Mouse (Mus musculus) megakaryocyte progenitor cell, adult 5-6 weeks (primary cell): ENCODE data around the gene Enkur. TPM values are rescaled to one million over a fixed set of nuclear protein-coding genes. Genes with fewer than 3 reads are reported as not detected.
A peak's percentile ranks its signal among the peaks of the same experiment; 100 is the strongest.

ENCODE experiments used
- ATAC-seq: replicated peaks from 2 replicates; pipeline ENCODE4 v1.8.0; 2016; ENCODE audit warnings: mild to moderate bottlenecking, moderate TSS enrichment, inconsistent platforms; ENCODE audit not compliant: poor library complexity
- total RNA-seq, 2 experiments: library from RNA; stranded (forward) in 1 of 2; stranded (reverse) in 1 of 2; fragments of 157-497, 149-512 nt in 1 of 2; fragments of 200-1000 nt in 1 of 2; gene quantifications; 2 replicates each; pipeline versions ENCODE4 v1.2.3 to v1.2.4; 2015 to 2017

Enkur gene
- total RNA-seq, 2 experiments from 2014 or later, result 2.3 to 3.1 TPM

DNA sequence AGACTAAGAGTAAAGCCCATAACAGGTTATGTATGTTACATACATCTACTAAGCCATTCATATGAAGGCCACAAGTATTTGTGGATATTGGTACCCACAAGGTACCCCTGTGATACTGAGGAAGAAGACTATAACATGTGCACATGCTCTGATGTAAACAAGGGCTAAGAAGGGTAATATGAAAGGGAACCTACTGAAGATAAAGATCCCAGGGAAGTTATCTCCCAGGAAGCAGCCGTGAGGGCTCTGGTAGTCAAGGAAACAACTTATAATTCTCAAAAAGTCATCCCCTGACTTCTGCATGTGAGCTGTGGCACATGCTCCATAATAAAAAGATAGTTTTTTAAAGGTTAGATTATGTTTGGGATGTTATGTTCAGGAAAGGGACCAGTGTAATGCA lies 13.9 kb downstream of the Enkur start:
- ATAC-seq, result no peak

DNA sequence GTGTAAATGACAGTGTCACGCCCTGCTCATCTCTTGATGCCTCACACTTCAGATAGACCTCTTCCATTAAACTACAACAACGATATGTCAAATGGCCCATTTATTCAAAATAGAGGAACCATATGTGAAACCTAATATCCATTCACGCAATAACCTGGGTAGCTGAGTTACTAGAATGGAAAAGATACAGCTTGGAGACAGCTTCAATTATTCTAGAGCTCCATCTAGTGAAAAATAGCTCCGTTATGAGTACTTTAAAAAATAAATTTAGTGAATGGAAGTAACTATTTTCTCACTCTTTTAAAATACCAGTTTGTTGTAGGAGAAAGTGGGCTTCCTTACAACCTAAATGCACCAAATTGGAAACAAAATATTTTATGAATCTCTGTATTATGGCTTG lies 16.6 kb downstream of the Enkur start:
- ATAC-seq, result no peak

DNA sequence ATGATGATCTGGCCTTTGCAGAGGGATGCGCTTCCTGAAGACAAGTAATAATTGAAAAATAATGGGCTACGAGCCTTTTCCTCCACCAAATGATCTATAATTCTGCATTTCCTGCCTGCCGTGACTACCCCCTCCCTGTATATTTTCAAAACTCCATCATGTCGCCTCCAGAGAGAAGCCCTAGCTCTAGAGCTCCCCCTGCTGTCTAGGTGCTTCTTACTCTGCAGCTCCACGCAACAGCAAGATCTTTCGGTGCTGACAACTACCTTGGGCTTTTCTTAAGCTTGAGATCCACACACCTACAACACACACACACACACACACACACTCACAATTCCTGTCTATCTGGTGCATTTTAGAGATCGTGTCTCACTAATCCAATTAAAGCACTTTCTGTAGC lies 17.6 kb downstream of the Enkur start:
- peak; percentile 71 for ATAC-seq

DNA sequence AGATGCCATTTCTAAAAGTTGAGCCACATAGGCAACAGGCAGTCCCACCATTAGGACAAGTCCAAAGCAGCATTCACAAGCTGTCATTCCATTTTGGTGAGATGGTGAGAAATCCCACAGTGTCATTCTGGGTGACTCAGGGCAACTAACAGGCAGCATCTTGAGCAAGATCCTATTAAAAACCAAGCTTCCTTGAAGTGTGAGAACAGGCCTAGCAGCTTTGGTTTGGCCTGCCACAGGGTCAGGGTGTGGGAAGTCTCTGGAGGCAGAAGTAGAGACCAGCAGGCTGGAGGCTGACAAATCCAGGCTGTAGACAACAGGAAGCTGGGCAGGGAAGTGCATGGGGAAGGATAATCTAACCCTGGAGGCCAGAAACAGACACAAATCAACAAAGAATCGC lies 22.4 kb downstream of the Enkur start:
- peak; percentile 76 for ATAC-seq

DNA sequence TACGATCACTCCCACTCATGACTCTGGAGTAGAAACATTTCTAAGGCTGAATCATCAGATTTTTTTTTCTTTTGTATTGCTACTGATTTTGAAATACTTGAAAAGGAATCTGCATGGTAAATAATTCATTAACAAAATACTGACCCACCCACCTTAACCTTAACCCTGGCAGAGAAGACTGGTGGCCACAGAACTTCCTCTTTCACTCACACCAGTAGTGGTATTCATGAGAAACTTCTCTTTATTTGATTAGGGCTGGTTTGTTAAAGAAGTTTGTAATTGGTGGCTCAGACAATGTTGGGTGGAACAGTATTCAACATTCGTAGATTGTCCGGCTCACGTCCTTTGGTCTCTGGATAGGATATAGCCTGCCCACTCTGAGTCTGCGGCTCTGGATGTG lies 26.0 kb downstream of the Enkur start:
- ATAC-seq, result peak; percentile 80

DNA sequence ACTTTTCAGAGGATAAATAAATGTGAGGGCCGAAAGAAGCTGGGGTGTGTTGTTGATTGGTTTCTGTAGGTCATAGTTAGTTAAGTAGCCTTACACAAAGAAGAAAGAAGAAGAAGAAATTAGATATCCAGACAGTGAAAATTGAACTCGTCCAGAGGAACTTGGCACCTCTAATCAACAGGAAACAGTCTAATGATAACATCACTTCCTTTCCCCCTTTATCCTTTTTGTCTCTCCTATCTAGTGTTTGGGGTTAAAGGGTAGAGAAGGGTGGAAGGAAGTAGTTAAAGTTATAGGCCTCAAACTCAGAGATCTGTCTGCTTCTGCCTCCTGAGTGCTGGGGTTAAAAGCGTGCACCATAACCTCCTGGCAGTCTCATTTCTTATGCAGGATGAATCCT lies 32.4 kb downstream of the Enkur start:
- ATAC-seq, result no peak

DNA sequence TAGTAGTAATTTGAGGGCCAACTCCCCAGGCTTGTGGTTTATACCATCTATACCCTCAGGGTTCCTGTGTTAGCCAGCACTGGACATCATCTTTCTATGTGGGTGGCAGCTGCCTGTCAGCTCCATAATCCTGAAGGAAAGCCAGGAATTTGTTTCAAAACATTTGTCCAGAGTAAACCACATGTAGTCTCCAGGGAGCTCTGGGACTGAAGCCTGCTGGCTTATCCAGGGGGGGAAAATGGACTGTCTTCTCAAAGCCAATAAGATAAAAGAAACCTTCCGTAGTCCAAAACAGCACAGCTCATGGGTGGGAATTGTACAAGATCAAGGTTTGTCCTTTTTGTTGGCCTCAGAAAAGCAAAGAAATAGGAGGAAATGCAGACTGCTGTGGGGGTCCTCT lies 37.2 kb downstream of the Enkur start:
- ATAC-seq, result no peak

DNA sequence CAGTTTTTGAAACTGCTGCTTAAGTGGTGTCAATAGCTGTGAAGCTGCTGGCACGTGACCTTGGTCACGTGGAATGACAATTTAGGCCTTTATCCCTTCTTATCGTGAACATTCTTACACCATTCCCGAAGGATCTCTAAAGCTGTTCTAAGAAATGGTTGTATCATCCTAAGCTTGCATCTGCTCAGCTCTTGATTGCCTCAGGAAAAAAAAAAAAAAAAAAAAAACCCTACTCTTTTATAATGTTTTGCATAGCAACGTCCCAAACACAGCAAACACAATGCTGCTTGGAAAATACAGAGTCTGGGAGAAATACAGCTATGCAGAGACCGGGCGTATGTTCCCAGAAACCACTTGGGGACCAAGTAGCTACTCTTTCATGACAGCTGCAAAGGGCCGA lies 40.9 kb downstream of the Enkur start:
- ATAC-seq, result no peak

DNA sequence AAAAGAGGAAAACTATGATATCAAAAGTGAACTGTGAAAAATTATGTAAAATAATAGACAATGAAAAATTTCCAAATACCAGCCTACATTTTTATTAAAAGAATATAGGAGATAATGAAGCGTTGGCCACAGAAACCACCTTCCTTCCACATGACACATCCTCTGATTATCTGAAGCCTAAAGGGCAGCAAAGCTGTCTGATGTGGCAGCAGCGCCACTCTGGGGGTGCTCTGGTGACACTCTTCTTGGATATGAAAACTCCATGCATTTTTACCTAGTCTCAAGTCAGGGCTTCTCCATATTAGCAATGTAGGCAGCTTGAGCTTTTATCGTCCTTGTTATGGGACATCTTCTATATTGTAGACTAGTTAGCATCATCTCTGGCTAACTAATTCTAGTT lies 51.7 kb downstream of the Enkur start:
- ATAC-seq, result peak; percentile 54; the same call in 1 of the 2 replicates

DNA sequence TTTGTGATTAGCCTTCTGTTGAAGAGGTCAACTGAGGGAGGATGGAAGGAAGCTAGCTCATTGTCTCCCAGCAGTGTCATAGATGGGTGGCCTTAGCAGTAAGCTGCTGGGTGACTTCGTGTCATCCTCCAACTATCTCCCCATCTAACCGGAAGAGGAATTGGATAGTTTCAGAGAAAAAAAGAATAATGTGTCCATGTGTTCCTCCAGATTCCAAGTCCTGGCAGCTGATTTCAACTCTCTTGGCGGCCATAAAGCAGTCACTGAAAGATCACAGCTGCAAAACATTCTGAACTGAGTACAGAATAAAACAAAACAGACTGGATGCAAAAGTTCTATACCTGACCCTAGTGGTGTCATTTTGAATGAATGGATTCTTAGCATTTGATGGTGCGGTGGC lies 58.0 kb downstream of the Enkur start:
- no peak for ATAC-seq

DNA sequence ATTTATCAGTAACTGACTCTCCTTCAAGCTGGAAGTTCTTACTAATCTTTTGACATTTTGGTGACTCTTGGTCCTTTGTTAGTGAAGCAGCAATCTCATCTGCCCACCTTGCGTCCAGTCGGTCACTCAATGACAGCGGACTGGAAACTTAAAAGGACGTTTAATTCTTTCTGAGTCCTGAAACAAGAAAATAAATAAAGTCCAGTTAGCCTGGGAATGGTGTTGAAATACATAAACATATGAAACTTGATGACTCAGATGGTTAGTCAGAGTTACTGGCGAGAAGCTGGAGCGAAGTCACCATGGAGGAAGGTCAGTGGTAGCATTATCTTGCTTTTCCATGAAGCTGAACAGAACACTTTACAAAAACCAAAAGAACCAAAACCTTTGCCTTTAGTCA lies 58.7 kb downstream of the Enkur start:
- no peak for ATAC-seq

DNA sequence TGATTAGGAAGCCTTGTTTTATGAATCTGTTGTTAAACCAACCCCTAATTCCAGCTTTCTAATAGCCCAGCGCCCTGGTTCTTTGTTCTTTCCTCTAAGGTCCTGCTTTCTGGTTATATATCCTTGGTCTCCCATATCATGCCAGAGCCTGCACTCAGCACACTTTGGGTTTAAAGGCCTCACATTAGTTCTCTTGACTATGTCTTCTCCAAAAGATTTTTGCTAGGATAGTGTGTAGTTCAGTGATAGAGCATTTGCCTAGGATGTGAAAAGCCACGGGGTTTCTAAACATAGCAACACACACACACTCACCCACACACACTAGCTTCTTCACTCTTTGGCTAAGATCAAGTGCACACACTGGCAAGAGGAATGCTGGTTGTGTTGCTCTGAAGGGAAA lies 62.5 kb downstream of the Enkur start:
- ATAC-seq, result no peak

DNA sequence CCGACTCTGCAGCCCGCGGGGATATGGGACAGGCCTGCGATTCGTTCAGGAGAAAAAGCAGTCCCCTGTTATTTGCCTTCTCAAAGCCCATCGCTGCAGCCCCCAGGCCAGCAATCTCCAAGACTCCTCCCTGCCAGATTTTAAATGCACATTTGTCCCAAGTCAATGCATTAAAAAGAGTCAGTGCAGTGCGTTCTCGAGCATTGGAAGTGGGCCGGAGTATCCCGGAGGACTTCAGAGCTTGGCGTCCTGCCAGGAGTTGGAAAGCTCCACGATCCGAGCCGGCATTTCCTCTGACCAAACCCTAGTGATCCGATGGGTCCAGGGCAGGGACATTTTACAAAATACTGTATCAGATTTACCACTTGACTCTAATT lies 63.0 kb downstream of the Enkur start:
- ATAC-seq, result no peak

DNA sequence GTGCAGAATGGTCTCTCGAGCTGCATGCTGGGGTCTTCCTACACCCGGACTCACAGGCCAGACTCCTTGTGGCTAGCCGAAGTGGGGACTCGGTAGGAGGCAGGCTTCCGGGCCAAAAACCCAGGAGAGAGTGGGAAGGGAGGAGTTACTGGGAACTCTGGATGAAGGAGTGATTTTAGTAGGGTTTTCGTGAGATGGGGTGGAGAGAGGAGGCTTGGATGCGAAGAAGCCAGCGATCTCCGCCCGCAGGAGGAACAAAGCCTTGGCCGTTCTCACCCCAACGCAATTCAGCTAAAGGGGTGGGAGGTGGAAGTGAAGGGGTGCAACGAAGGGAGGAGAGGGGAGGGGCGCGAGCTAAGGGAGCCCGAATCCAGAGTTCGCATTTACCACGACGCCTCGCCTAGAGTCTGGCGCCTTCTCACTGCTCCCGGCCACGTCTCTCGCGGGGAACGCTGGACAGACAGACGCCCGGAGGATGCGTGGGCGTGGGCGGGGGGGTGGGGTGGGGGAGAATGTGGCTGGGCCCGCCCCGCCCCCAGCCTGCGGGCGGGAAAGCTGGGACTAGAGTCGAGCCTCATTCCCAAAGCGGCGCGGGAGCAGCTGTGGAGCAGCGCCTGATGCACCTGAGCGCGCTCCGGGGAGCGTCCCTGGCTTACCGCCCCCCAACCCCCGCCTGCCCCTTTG lies 63.5 kb downstream of the Enkur start:
- ATAC-seq, result peak; percentile 84

DNA sequence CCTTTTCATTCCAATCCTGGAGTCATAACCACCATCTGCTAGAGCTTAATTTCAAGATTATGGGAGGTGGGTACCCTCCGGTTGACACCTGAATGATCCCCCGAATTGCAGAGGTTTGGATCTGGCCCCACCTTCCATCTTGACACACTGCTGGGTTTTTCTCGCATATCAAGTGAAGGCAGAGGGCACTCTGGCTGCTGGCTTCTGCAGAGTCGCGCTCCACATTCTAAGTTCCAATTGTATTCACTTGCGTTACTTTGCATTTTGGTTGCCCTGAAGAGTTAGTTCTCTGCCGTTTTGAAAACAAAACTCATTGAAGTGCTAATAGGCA lies 64.0 kb downstream of the Enkur start:
- ATAC-seq, result peak; percentile 19

Other genes with a start within 250 kb of the Enkur start
- gene Arhgap21, start 236.5 kb downstream of the Enkur start, total RNA-seq (2015), result 34.4 and 37.6 TPM in 2 replicates
- gene Arhgap21, start 236.5 kb downstream of the Enkur start, total RNA-seq (2017), result 15.3 and 28.7 TPM in 2 replicates
- 5.0 and 5.8 TPM in 2 replicates for gene Thnsl1, start 359 bp upstream of the Enkur start, total RNA-seq (2015)
- 3.9 and 4.5 TPM in 2 replicates for gene Thnsl1, start 359 bp upstream of the Enkur start, total RNA-seq (2017)
- not detected in 2 replicates for gene Gpr158, start 162.2 kb upstream of the Enkur start, total RNA-seq (2015)
- not detected in 2 replicates for gene Gpr158, start 162.2 kb upstream of the Enkur start, total RNA-seq (2017)